ENCODE assay signal across 9 mouse cellular contexts in genomic region chr16:92609006-92609716, GRCm38 (mm10).
A peak's percentile ranks its signal among the peaks of the same experiment; 100 is the strongest.
DNase-seq lines count a peak whose midpoint lies in the region; ATAC-seq and TF ChIP-seq lines count a peak whose summit lies in the region.
"Had no signal": no experiment of that assay in that cellular context is flagged by ENCODE, and none has a peak within 500 bp of the region (broad histone marks: within the 10 kb centered on the region; RNA-seq: fewer than 3 reads in every experiment).

No protein-coding gene starts in this region.

- 11% methylated on average over 8 of the region's 8 CpGs for WGBS in liver, adult 2 months
- WGBS in liver, embryonic 12.5 days (ENCODE audit: insufficient replicate concordance): 62% methylated on average over 8 of the region's 8 CpGs
- 23% methylated on average over 8 of the region's 8 CpGs for WGBS in hindbrain, embryonic 13.5 days

- no peaks in the 10 kb centered on the region for H3K9me3 ChIP-seq in liver, embryonic 12.5 days (replicated peaks)
- H3K9me3 ChIP-seq in hindbrain, embryonic 13.5 days: no peaks in the 10 kb centered on the region
- H3K9me3 ChIP-seq: neural tube, embryonic 13.5 days had no signal

- no peaks in the 10 kb centered on the region for H3K36me3 ChIP-seq in liver, adult 2 months (ENCODE audit: control insufficient read depth, insufficient read depth, low read length)
- H3K36me3 ChIP-seq in liver, embryonic 12.5 days: peaks cover 71% of the 10 kb centered on the region
- H3K36me3 ChIP-seq in hindbrain, embryonic 13.5 days: no peaks in the 10 kb centered on the region
- H3K36me3 ChIP-seq: neural tube, embryonic 13.5 days had no signal

- peaks cover 4% of the 10 kb centered on the region for H3K27me3 ChIP-seq in liver, adult 2 months (ENCODE audit: control insufficient read depth, insufficient read depth, low read length)
- peaks cover 7% of the 10 kb centered on the region for H3K27me3 ChIP-seq in liver, embryonic 12.5 days (replicated peaks)
- peaks cover 34% of the 10 kb centered on the region for H3K27me3 ChIP-seq in hindbrain, embryonic 13.5 days

- DNase-seq in liver, adult 2 months (ENCODE audit: extremely low read depth, low read depth, low spot score): peak; percentile 98
- peak; percentile 62 for DNase-seq in fibroblast of lung, adult 2 months (ENCODE audit: low read depth)
- peak; percentile 58 for DNase-seq in kidney, postnatal 10 days
- peak; percentile 63 for DNase-seq in retina, postnatal 1 day
- no peak for DNase-seq in thymus, postnatal 36 days
- DNase-seq in c-Kit-positive CD71-positive TER-119-positive erythroid progenitor cells, embryonic 14.5 days (ENCODE audit: low spot score): no peak

- peaks cover 26% of the 10 kb centered on the region for H3K4me1 ChIP-seq in liver, adult 2 months (ENCODE audit: control insufficient read depth, insufficient read depth, low read length)
- 0 out of 2 replicates have a peak, but pooled peaks cover 7% of the 10 kb centered on the region for H3K4me1 ChIP-seq in liver, embryonic 12.5 days
- H3K4me1 ChIP-seq in hindbrain, embryonic 13.5 days (replicated peaks): peaks cover 32% of the 10 kb centered on the region

- ATAC-seq in liver, embryonic 12.5 days: no peak
- ATAC-seq in hindbrain, embryonic 13.5 days (ENCODE audit: low FRiP score): no peak

- no peak overlapping the region for H3K4me2 ChIP-seq in liver, embryonic 12.5 days
- no peak overlapping the region for H3K4me2 ChIP-seq in hindbrain, embryonic 13.5 days
- H3K4me2 ChIP-seq: neural tube, embryonic 13.5 days had no signal

- peak overlapping the region; percentile 95 for H3K27ac ChIP-seq in liver, adult 2 months (replicated peaks; ENCODE audit: insufficient read depth, low read depth, low read length)
- H3K27ac ChIP-seq in liver, embryonic 12.5 days: no peak overlapping the region
- no peak overlapping the region for H3K27ac ChIP-seq in hindbrain, embryonic 13.5 days
- H3K27ac ChIP-seq: neural tube, embryonic 13.5 days had no signal

- peak overlapping the region; percentile 49; the same call in 1 of the 2 replicates for H3K9ac ChIP-seq in liver, adult 2 months (ENCODE audit: low read depth, low read length)
- no peak overlapping the region for H3K9ac ChIP-seq in liver, embryonic 12.5 days
- no peak overlapping the region for H3K9ac ChIP-seq in hindbrain, embryonic 13.5 days
- H3K9ac ChIP-seq: neural tube, embryonic 13.5 days had no signal

- no peak overlapping the region for H3K4me3 ChIP-seq in liver, adult 2 months (ENCODE audit: insufficient read depth, low read depth, low read length)
- no peak overlapping the region for H3K4me3 ChIP-seq in liver, embryonic 12.5 days
- no peak overlapping the region for H3K4me3 ChIP-seq in hindbrain, embryonic 13.5 days
- H3K4me3 ChIP-seq: neural tube, embryonic 13.5 days had no signal

- H3K79me2 ChIP-seq in liver, adult 2 months (ENCODE audit: control insufficient read depth, insufficient read depth, low read length): no peaks in the 10 kb centered on the region

- TF ChIP-seq POLR2A in liver, adult 2 months (IDR thresholded peaks at IDR 0.05; ENCODE audit: extremely low read depth, insufficient read depth, low read length): no peak

- no peak for TF ChIP-seq CTCF in liver, adult 2 months (IDR thresholded peaks at IDR 0.05; ENCODE audit: low read depth, low read length)

Comparison
In these comparisons a context has a peak if more than half of its experiments do, and no peak if none do; other contexts are left out.
1. DNase-seq: peak in liver, adult 2 months (single experiment), fibroblast of lung, adult 2 months (single experiment), kidney, postnatal 10 days (single experiment) and retina, postnatal 1 day (single experiment); none in thymus, postnatal 36 days (0 of 2) and c-Kit-positive CD71-positive TER-119-positive erythroid progenitor cells, embryonic 14.5 days (single experiment).